Mouse (Mus musculus) gastrocnemius, adult 18-20 months (tissue): ENCODE results near the gene Kif5a. TPM values are rescaled to one million over a fixed set of nuclear protein-coding genes. Genes with fewer than 3 reads are reported as not detected.
"Not testable (repeated sequence)": the region's sequence is repeated elsewhere in the genome, so short reads cannot be mapped to it uniquely, and the experiment has no call there.

Source experiments
- DNase-seq: peaks from one replicate; pipeline ENCODE4 v3.0.0; 2021; ENCODE audit warnings: low spot score
- long read RNA-seq, 2 experiments: library from polyadenylated mRNA; stranded (forward); transcript quantifications; one replicate each; pipeline ENCODE4 v2.0.0; 2021
- total RNA-seq, 2 experiments: library from RNA; stranded (reverse); gene quantifications; 2 replicates each; pipeline ENCODE4 v1.2.3; 2021

Kif5a gene
- total RNA-seq: under 1 TPM; 0.21 to 0.37 TPM
- long read RNA-seq, experiment 1, partial matches to known transcripts: 0 of 2 reads
- long read RNA-seq, experiment 1, other reads (novel, unspliced or antisense): 2 of 2 reads
- long read RNA-seq, experiment 2: 0 reads

- DNase-seq: no peak
Measured at GRCm38 (mm10) chr10:127262548-127263398, at the start of gene Kif5a. TSS of gene Kif5a (minus strand) at chr10:127263348.

GRCm38 (mm10) chr10:127312858-127313257 is 49.7 kb upstream of the Kif5a start:
- no peak for DNase-seq

GRCm38 (mm10) chr10:127312356-127312676 is 49.2 kb upstream of the Kif5a start:
- DNase-seq: peak; percentile 90

GRCm38 (mm10) chr10:127311476-127312355 is 48.6 kb upstream of the Kif5a start, which contains the start of gene Mars:
TSS of gene Mars (minus strand) at chr10:127311786.
- peak; percentile 96 for DNase-seq

- no peak for DNase-seq
Measured at GRCm38 (mm10) chr10:127310523-127311475, 47.7 kb upstream of the Kif5a start.

GRCm38 (mm10) chr10:127309167-127309566 is 46.0 kb upstream of the Kif5a start:
- DNase-seq: not testable (repeated sequence)

GRCm38 (mm10) chr10:127303136-127303535 is 40.0 kb upstream of the Kif5a start:
- no peak for DNase-seq

- DNase-seq: no peak
Measured at GRCm38 (mm10) chr10:127300361-127300760, 37.2 kb upstream of the Kif5a start.

- DNase-seq: no peak
Measured at GRCm38 (mm10) chr10:127297015-127297871, 34.1 kb upstream of the Kif5a start.

- DNase-seq: no peak
Measured at GRCm38 (mm10) chr10:127295986-127296794, 33.0 kb upstream of the Kif5a start.

GRCm38 (mm10) chr10:127294895-127295510 is 31.9 kb upstream of the Kif5a start:
- no peak for DNase-seq

GRCm38 (mm10) chr10:127293590-127294113 is 30.5 kb upstream of the Kif5a start:
- no peak for DNase-seq

GRCm38 (mm10) chr10:127292987-127293538 is 29.9 kb upstream of the Kif5a start:
- peak; percentile 66 for DNase-seq

GRCm38 (mm10) chr10:127291881-127292638 is 28.9 kb upstream of the Kif5a start:
- no peak for DNase-seq

GRCm38 (mm10) chr10:127290930-127291880 is 28.1 kb upstream of the Kif5a start:
- peak; percentile 70 for DNase-seq

GRCm38 (mm10) chr10:127290307-127290929 is 27.3 kb upstream of the Kif5a start:
- peak; percentile 100 for DNase-seq
